Mouse (Mus musculus) ES-E14 (cell line): ENCODE results near the gene Dusp12.

Source experiments
- CHD2 ChIP-seq: IDR thresholded peaks from 2 replicates; pipeline ENCODE4 v1.6.1; 2014; ENCODE audit warnings: mild to moderate bottlenecking, low read depth, low read length, inconsistent platforms
- ZC3H11A ChIP-seq: IDR thresholded peaks from 2 replicates; pipeline ENCODE4 v1.6.1; 2012; ENCODE audit warnings: low read depth, mild to moderate bottlenecking, inconsistent platforms, low read length, borderline replicate concordance

DNA sequence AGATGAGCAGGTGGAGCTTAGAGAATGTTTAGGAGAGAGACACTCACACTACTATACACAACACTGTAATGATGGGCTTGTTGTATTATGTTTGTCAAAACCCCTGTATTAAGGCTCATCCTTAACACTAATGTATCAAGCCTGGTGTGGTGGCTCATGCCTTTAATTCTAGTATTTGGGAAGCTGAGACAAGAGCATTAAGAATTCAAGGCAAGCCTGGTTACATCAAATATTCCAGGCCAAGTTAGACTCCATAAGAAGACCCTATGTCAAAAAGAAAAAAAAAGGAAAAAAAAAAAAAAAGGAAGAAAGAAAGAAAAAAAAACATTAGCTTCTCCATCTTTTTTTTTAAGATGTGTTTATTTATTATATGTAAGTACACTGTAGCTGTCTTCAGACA lies 21.1 kb downstream of the Dusp12 start:
- TF ChIP-seq CHD2: no peak
- TF ChIP-seq ZC3H11A: no peak
